Mouse (Mus musculus): ENCODE results near the gene Scrt2.

GRCm38 (mm10) chr2:152096922-152097321 lies 15.6 kb downstream of the Scrt2 start:
- TF ChIP-seq EP300 (optimal IDR thresholded peaks at IDR 0.05) (no peak), CTCF (IDR thresholded peaks at IDR 0.05; ENCODE audit: low read depth) (no peak)
